Mouse (Mus musculus) hindbrain, postnatal 0 days (tissue): ENCODE results near the gene Cd27. TPM values are rescaled to one million over a fixed set of nuclear protein-coding genes. Genes with fewer than 3 reads are reported as not detected.

Source experiments
- ATAC-seq: fragments of 200-750 bp; cut with Nextera tagmentation; 2 replicates; pipeline ENCODE4 v1.8.0; 2017; ENCODE audit warnings: mild to moderate bottlenecking, moderate TSS enrichment, moderate library complexity
- DNase-seq: peaks from one replicate; pipeline ENCODE4 v3.0.0-alpha.2; 2015; ENCODE audit warnings: low spot score
- H3K27ac ChIP-seq: fragments of 300-500 bp; sonication (generic); 2 replicates; pipeline ENCODE4 v1.5.1; 2014; ENCODE audit warnings: mild to moderate bottlenecking
- H3K27me3 ChIP-seq: fragments of 300-500 bp; sonication (generic); 2 replicates; pipeline ENCODE4 v1.6.1; 2014; ENCODE audit warnings: low read length, mixed read lengths; ENCODE audit not compliant: insufficient read depth
- H3K36me3 ChIP-seq: fragments of 300-500 bp; sonication (generic); 2 replicates; pipeline ENCODE4 v1.6.1; 2014; ENCODE audit warnings: low read length, mixed read lengths; ENCODE audit not compliant: insufficient read depth
- H3K4me1 ChIP-seq: fragments of 300-500 bp; sonication (generic); 2 replicates; pipeline ENCODE4 v1.6.1; 2014; ENCODE audit warnings: antibody characterized with exemption, low read length, mixed read lengths; ENCODE audit not compliant: insufficient read depth
- H3K4me2 ChIP-seq: fragments of 300-500 bp; sonication (generic); 2 replicates; pipeline ENCODE4 v1.6.1; 2014; ENCODE audit warnings: low read depth, mild to moderate bottlenecking, low read length, moderate library complexity, mixed read lengths
- H3K4me3 ChIP-seq: fragments of 300-500 bp; sonication (generic); 2 replicates; pipeline ENCODE4 v1.5.1; 2014; ENCODE audit warnings: low read length
- H3K9ac ChIP-seq: fragments of 300-500 bp; sonication (generic); replicated peaks from 2 replicates; pipeline ENCODE4 v1.6.1; 2014; ENCODE audit warnings: mild to moderate bottlenecking, low read length, moderate library complexity, mixed read lengths
- H3K9me3 ChIP-seq: fragments of 300-500 bp; sonication (generic); 2 replicates; pipeline ENCODE4 v1.6.1; 2016; ENCODE audit warnings: low read length, mixed read lengths
- CTCF ChIP-seq: IDR thresholded peaks from 2 replicates; pipeline ENCODE4 v1.5.1; 2016; ENCODE audit warnings: antibody characterized with exemption, control low read depth, low read depth
- WGBS: fragments of 180-500 bp; shearing (Covaris S2); extraction: QIAGEN DNeasy Blood & Tissue Kit; methylation state at CpG from one replicate; pipeline ENCODE4 v1.1.7; 2014; 5-methylcytosine and 5-hydroxymethylcytosine counted together
- microRNA-seq, 2 experiments: library from miRNA; unstranded; fragments of <30 nt; microRNA quantifications; one replicate each; pipeline ENCODE4; 2016
- polyA plus RNA-seq: library from polyadenylated mRNA; unstranded; fragments of >200 nt; fragmentation: Nextera tagmentation; extraction: Ambion mirVana; gene quantifications from 2 replicates; pipeline ENCODE4 v1.2.1, GENCODE M21; 2015
- total RNA-seq: library from RNA; depleted of rRNA; stranded (reverse); fragments of >200 nt; gene quantifications from 2 replicates; pipeline ENCODE4 v1.2.3, GENCODE M21; 2014; rRNA removed

The Cd27 gene
- total and polyA plus RNA-seq, 2 experiments from 2014 or later = 0.29 TPM; not detected in 1

DNA sequence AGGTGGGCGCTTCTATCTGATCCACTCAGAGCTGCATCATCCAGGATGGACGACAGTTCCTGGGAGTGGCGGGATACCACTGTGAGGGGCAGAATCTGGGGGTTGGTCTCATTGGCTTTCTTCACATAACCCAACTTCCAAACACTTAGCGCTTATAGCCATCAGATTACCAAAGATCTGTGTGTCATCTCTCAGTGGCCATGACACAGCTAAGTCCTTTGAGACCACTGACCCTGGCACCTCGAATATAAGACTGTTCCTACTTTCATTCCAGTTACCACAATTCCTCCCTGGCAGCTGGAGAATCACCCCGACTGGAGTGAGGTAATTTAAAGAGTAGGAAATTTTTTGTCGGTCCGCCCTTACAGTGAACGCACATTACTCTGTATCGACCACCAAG is 50.6 kb downstream of the Cd27 start:
- no peak for TF ChIP-seq CTCF
- H3K4me3 ChIP-seq = no peak overlapping the region
- peaks cover 56% of the 10 kb centered on the region for H3K36me3 ChIP-seq
- no peak overlapping the region for H3K4me2 ChIP-seq
- H3K4me1 ChIP-seq = no peaks in the 10 kb centered on the region
- H3K27ac ChIP-seq = no peak overlapping the region
- H3K27me3 ChIP-seq = no peaks in the 10 kb centered on the region
- ATAC-seq = no peak
- WGBS = 94% methylated on average over 10 of the region's 10 CpGs
- no peak overlapping the region for H3K9ac ChIP-seq
- no peak for DNase-seq
- no peaks in the 10 kb centered on the region for H3K9me3 ChIP-seq

Small RNAs within 50 kb of the gene (microRNA-seq; reads per million reads assigned to microRNA genes)
- 0.35 to 0.36 reads per million in 2 experiments for gene Mir3098
- 0 reads per million in 2 experiments for gene Mir8113

Other genes with a start within 250 kb of the Cd27 start
- 24.1 and 32.9 TPM in 2 replicates for gene Pianp, start 240.3 kb downstream of the Cd27 start, total RNA-seq
- gene Pianp, start 240.3 kb downstream of the Cd27 start, polyA plus RNA-seq = 58.9 and 65.4 TPM in 2 replicates
- gene Zfp384, start 227.9 kb downstream of the Cd27 start, total RNA-seq = 37.3 and 38.6 TPM in 2 replicates
- gene Zfp384, start 227.9 kb downstream of the Cd27 start, polyA plus RNA-seq = 10.3 and 11.6 TPM in 2 replicates
- 60.7 and 78.3 TPM in 2 replicates for gene Ing4, start 197.2 kb downstream of the Cd27 start, total RNA-seq
- 97.6 and 102 TPM in 2 replicates for gene Ing4, start 197.2 kb downstream of the Cd27 start, polyA plus RNA-seq
- gene Acrbp, start 187.3 kb downstream of the Cd27 start, total RNA-seq = 10.5 and 17.3 TPM in 2 replicates
- gene Acrbp, start 187.3 kb downstream of the Cd27 start, polyA plus RNA-seq = 12.2 and 17.5 TPM in 2 replicates
- gene Lpar5, start 169.1 kb downstream of the Cd27 start, total RNA-seq = 0.75 and 1.8 TPM in 2 replicates
- 0.68 and 0.88 TPM in 2 replicates for gene Lpar5, start 169.1 kb downstream of the Cd27 start, polyA plus RNA-seq
- gene Chd4, start 141.0 kb downstream of the Cd27 start, total RNA-seq = 101 and 106 TPM in 2 replicates
- gene Chd4, start 141.0 kb downstream of the Cd27 start, polyA plus RNA-seq = 90.2 and 94.7 TPM in 2 replicates
- 33.9 and 34.2 TPM in 2 replicates for gene Nop2, start 105.1 kb downstream of the Cd27 start, total RNA-seq
- gene Nop2, start 105.1 kb downstream of the Cd27 start, polyA plus RNA-seq = 37.3 and 38.8 TPM in 2 replicates
- gene Iffo1, start 91.8 kb downstream of the Cd27 start, total RNA-seq = 29.1 and 30.5 TPM in 2 replicates
- gene Iffo1, start 91.8 kb downstream of the Cd27 start, polyA plus RNA-seq = 20.3 and 20.6 TPM in 2 replicates
- gene Gapdh, start 70.5 kb downstream of the Cd27 start, total RNA-seq = 2,711 and 2,736 TPM in 2 replicates
- gene Gapdh, start 70.5 kb downstream of the Cd27 start, polyA plus RNA-seq = 1,874 and 1,919 TPM in 2 replicates
- gene Ncapd2, start 45.3 kb downstream of the Cd27 start, total RNA-seq = 47.1 and 56.3 TPM in 2 replicates
- gene Ncapd2, start 45.3 kb downstream of the Cd27 start, polyA plus RNA-seq = 30.3 and 34.1 TPM in 2 replicates
- gene Mrpl51, start 45.2 kb downstream of the Cd27 start, total RNA-seq = 20.6 and 40.3 TPM in 2 replicates
- 159 and 163 TPM in 2 replicates for gene Mrpl51, start 45.2 kb downstream of the Cd27 start, polyA plus RNA-seq
- 74.6 and 85.3 TPM in 2 replicates for gene Vamp1, start 21.5 kb downstream of the Cd27 start, total RNA-seq
- 73.0 and 74.6 TPM in 2 replicates for gene Vamp1, start 21.5 kb downstream of the Cd27 start, polyA plus RNA-seq
- 4.5 and 7.0 TPM in 2 replicates for gene Tapbpl, start 5.2 kb downstream of the Cd27 start, total RNA-seq
- 7.0 and 7.8 TPM in 2 replicates for gene Tapbpl, start 5.2 kb downstream of the Cd27 start, polyA plus RNA-seq
- gene Tuba3a, start 49.0 kb upstream of the Cd27 start, total RNA-seq = not detected in 2 replicates
- not detected in 2 replicates for gene Tuba3a, start 49.0 kb upstream of the Cd27 start, polyA plus RNA-seq
- 31.6 and 34.4 TPM in 2 replicates for gene Ltbr, start 76.9 kb upstream of the Cd27 start, total RNA-seq
- gene Ltbr, start 76.9 kb upstream of the Cd27 start, polyA plus RNA-seq = 17.5 and 18.1 TPM in 2 replicates
- 1.7 and 3.0 TPM in 2 replicates for gene Scnn1a, start 83.6 kb upstream of the Cd27 start, total RNA-seq
- 1.00 and 1.2 TPM in 2 replicates for gene Scnn1a, start 83.6 kb upstream of the Cd27 start, polyA plus RNA-seq
- gene Tnfrsf1a, start 112.4 kb upstream of the Cd27 start, total RNA-seq = 12.2 and 18.0 TPM in 2 replicates
- gene Tnfrsf1a, start 112.4 kb upstream of the Cd27 start, polyA plus RNA-seq = 15.5 and 16.3 TPM in 2 replicates
- 0.68 and 0.86 TPM in 2 replicates for gene Plekhg6, start 143.8 kb upstream of the Cd27 start, total RNA-seq
- 0.32 and 0.74 TPM in 2 replicates for gene Plekhg6, start 143.8 kb upstream of the Cd27 start, polyA plus RNA-seq